Mouse (Mus musculus) limb, embryonic 13.5 days (tissue): ENCODE results near the gene Fam76a. TPM values are rescaled to one million over a fixed set of nuclear protein-coding genes. Genes with fewer than 3 reads are reported as not detected.

Source experiments
- ATAC-seq: fragments of 200-750 bp; cut with Nextera tagmentation; 2 replicates; pipeline ENCODE4 v1.8.0; 2017; ENCODE audit warnings: low read depth, moderate number of reproducible peaks, moderate TSS enrichment; ENCODE audit not compliant: low FRiP score
- H3K27ac ChIP-seq: fragments of 300-500 bp; sonication (generic); 2 replicates; pipeline ENCODE4 v1.5.1; 2015; ENCODE audit warnings: inconsistent platforms, mild to moderate bottlenecking, moderate library complexity
- H3K27me3 ChIP-seq: fragments of 300-500 bp; sonication (generic); 2 replicates; pipeline ENCODE4 v1.6.1; 2015; ENCODE audit warnings: mild to moderate bottlenecking, inconsistent platforms
- H3K36me3 ChIP-seq: fragments of 300-500 bp; sonication (generic); 2 replicates; pipeline ENCODE4 v1.6.1; 2015; ENCODE audit warnings: inconsistent platforms, mild to moderate bottlenecking, moderate library complexity
- H3K4me1 ChIP-seq: fragments of 300-500 bp; sonication (generic); 2 replicates; pipeline ENCODE4 v1.6.1; 2015; ENCODE audit warnings: inconsistent platforms
- H3K4me2 ChIP-seq: fragments of 300-500 bp; sonication (generic); replicated peaks from 2 replicates; pipeline ENCODE4 v1.6.1; 2015; ENCODE audit warnings: inconsistent platforms, mild to moderate bottlenecking, moderate library complexity
- H3K4me3 ChIP-seq: fragments of 300-500 bp; sonication (generic); 2 replicates; pipeline ENCODE4 v1.5.1; 2015; ENCODE audit warnings: moderate library complexity, mild to moderate bottlenecking, inconsistent platforms
- H3K9ac ChIP-seq: fragments of 300-500 bp; sonication (generic); 2 replicates; pipeline ENCODE4 v1.6.1; 2015; ENCODE audit warnings: mild to moderate bottlenecking, inconsistent platforms
- H3K9me3 ChIP-seq: fragments of 300-500 bp; sonication (generic); 2 replicates; pipeline ENCODE4 v1.6.1; 2016; ENCODE audit warnings: inconsistent platforms
- WGBS: fragments of 180-500 bp; shearing (Covaris S2); methylation state at CpG from one replicate; pipeline ENCODE4 v1.1.7; 2015; 5-methylcytosine and 5-hydroxymethylcytosine counted together
- polyA plus RNA-seq: library from polyadenylated mRNA; unstranded; fragments of >200 nt; fragmentation: Nextera tagmentation; extraction: Ambion mirVana; gene quantifications from 2 replicates; pipeline ENCODE4 v1.2.1, GENCODE M21; 2015

Gene Fam76a
- polyA plus RNA-seq, 1 experiment from 2014 or later, result 44.8 TPM

GRCm38 (mm10) chr4:132871116-132871515, 51.2 kb downstream of the Fam76a start:
- 94% methylated on average over 3 of the region's 3 CpGs for WGBS
- no peaks in the 10 kb centered on the region for H3K27me3 ChIP-seq
- H3K36me3 ChIP-seq, result peaks cover 60% of the 10 kb centered on the region
- H3K9ac ChIP-seq, result no peak overlapping the region
- H3K4me1 ChIP-seq, result no peaks in the 10 kb centered on the region
- no peak overlapping the region for H3K4me3 ChIP-seq
- H3K4me2 ChIP-seq, result no peak overlapping the region
- no peak overlapping the region for H3K27ac ChIP-seq
- H3K9me3 ChIP-seq, result no peaks in the 10 kb centered on the region
- ATAC-seq, result no peak

- Histone ChIP-seq H3K4me1 (no peaks in the 10 kb centered on the region), H3K27me3 (no peaks in the 10 kb centered on the region), H3K4me2 (no peak overlapping the region), H3K36me3 (peaks cover 82% of the 10 kb centered on the region), H3K9ac (no peak overlapping the region), H3K9me3 (no peaks in the 10 kb centered on the region), H3K27ac (no peak overlapping the region), H3K4me3 (no peak overlapping the region)
- 86% methylated on average over 2 of the region's 2 CpGs for WGBS
- ATAC-seq, result no peak
These were observed 57.5 kb downstream of the Fam76a start for GRCm38 (mm10) chr4:132864856-132865255.

- 94% methylated on average over 13 of the region's 13 CpGs for WGBS
- H3K36me3 ChIP-seq, result peaks cover 80% of the 10 kb centered on the region
- no peak for ATAC-seq
These were observed 59.3 kb downstream of the Fam76a start for GRCm38 (mm10) chr4:132863012-132863411.

GRCm38 (mm10) chr4:132860880-132861279, 61.5 kb downstream of the Fam76a start:
- H3K27ac ChIP-seq, result no peak overlapping the region
- WGBS, result 97% methylated on average over 1 of the region's 1 CpGs
- H3K27me3 ChIP-seq, result no peaks in the 10 kb centered on the region
- no peaks in the 10 kb centered on the region for H3K4me1 ChIP-seq
- no peak overlapping the region for H3K4me3 ChIP-seq
- ATAC-seq, result no peak
- H3K9me3 ChIP-seq, result no peaks in the 10 kb centered on the region
- peaks cover 82% of the 10 kb centered on the region for H3K36me3 ChIP-seq
- H3K4me2 ChIP-seq, result no peak overlapping the region
- H3K9ac ChIP-seq, result no peak overlapping the region

More at GRCm38 (mm10) chr4:132863012-132863411, 59.3 kb downstream of the Fam76a start:
- Histone ChIP-seq H3K4me3 (no peak overlapping the region), H3K9me3 (no peaks in the 10 kb centered on the region), H3K9ac (no peak overlapping the region), H3K27me3 (no peaks in the 10 kb centered on the region), H3K27ac (no peak overlapping the region), H3K4me2 (no peak overlapping the region), H3K4me1 (no peaks in the 10 kb centered on the region)

Other genes starting within 250 kb of the Fam76a start
- gene Xkr8, start 190.0 kb downstream of the Fam76a start, polyA plus RNA-seq, result 8.7 and 9.7 TPM in 2 replicates
- gene Smpdl3b, start 165.3 kb downstream of the Fam76a start, polyA plus RNA-seq, result 5.6 and 7.2 TPM in 2 replicates
- 123 and 126 TPM in 2 replicates for gene Rpa2, start 154.2 kb downstream of the Fam76a start, polyA plus RNA-seq
- gene Themis2, start 126.2 kb downstream of the Fam76a start, polyA plus RNA-seq, result 0.97 and 1.1 TPM in 2 replicates
- 60.7 and 63.9 TPM in 2 replicates for gene Ppp1r8, start 79.4 kb downstream of the Fam76a start, polyA plus RNA-seq
- 61.9 and 66.4 TPM in 2 replicates for gene Stx12, start 38.0 kb downstream of the Fam76a start, polyA plus RNA-seq
- 0.19 and 0.26 TPM in 2 replicates for gene Fgr, start 51.5 kb upstream of the Fam76a start, polyA plus RNA-seq
- 11.3 and 11.5 TPM in 2 replicates for gene Ahdc1, start 88.7 kb upstream of the Fam76a start, polyA plus RNA-seq
- 114 and 132 TPM in 2 replicates for gene Wasf2, start 207.9 kb upstream of the Fam76a start, polyA plus RNA-seq